Mouse (Mus musculus): ENCODE measurements around the gene Dst.

The Dst gene

GRCm38 (mm10) chr1:34220094-34220601, 312.1 kb downstream of the Dst start:
- DNase-seq (ENCODE audit: low read depth, low spot score) = no peak

GRCm38 (mm10) chr1:34223866-34224265, 315.8 kb downstream of the Dst start:
- DNase-seq (ENCODE audit: low read depth, low spot score) = no peak

- DNase-seq (ENCODE audit: low read depth, low spot score) = no peak
These were observed 319.7 kb downstream of the Dst start for GRCm38 (mm10) chr1:34227676-34228075.

GRCm38 (mm10) chr1:34231041-34231440, 323.0 kb downstream of the Dst start:
- no peak for DNase-seq (ENCODE audit: low read depth, low spot score)

GRCm38 (mm10) chr1:34236254-34236723, 328.3 kb downstream of the Dst start:
- peak; percentile 39 for DNase-seq (ENCODE audit: low read depth, low spot score)

GRCm38 (mm10) chr1:34237211-34237610, 329.2 kb downstream of the Dst start:
- DNase-seq (ENCODE audit: low read depth, low spot score) = no peak

- no peak for DNase-seq (ENCODE audit: low read depth, low spot score)
These were observed 329.7 kb downstream of the Dst start for GRCm38 (mm10) chr1:34237689-34238091.

- no peak for DNase-seq (ENCODE audit: low read depth, low spot score)
These were observed 330.2 kb downstream of the Dst start for GRCm38 (mm10) chr1:34238231-34238630.

GRCm38 (mm10) chr1:34244678-34245077, 336.7 kb downstream of the Dst start:
- DNase-seq (ENCODE audit: low read depth, low spot score) = no peak

- no peak for DNase-seq (ENCODE audit: low read depth, low spot score)
These were observed 338.1 kb downstream of the Dst start for GRCm38 (mm10) chr1:34245951-34246641.

GRCm38 (mm10) chr1:34246642-34246987, 338.6 kb downstream of the Dst start:
- no peak for DNase-seq (ENCODE audit: low read depth, low spot score)

- no peak for DNase-seq (ENCODE audit: low read depth, low spot score)
These were observed 343.1 kb downstream of the Dst start for GRCm38 (mm10) chr1:34251137-34251536.

GRCm38 (mm10) chr1:34252267-34252666, 344.2 kb downstream of the Dst start:
- DNase-seq (ENCODE audit: low read depth, low spot score) = no peak

GRCm38 (mm10) chr1:34253876-34254275, 345.9 kb downstream of the Dst start:
- DNase-seq (ENCODE audit: low read depth, low spot score) = no peak

- no peak for DNase-seq (ENCODE audit: low read depth, low spot score)
These were observed 351.9 kb downstream of the Dst start for GRCm38 (mm10) chr1:34259898-34260297.

- no peak for DNase-seq (ENCODE audit: low read depth, low spot score)
These were observed 353.0 kb downstream of the Dst start for GRCm38 (mm10) chr1:34261011-34261410.

GRCm38 (mm10) chr1:34268520-34268919, 360.5 kb downstream of the Dst start:
- no peak for DNase-seq (ENCODE audit: low read depth, low spot score)

GRCm38 (mm10) chr1:34269578-34269977, 361.6 kb downstream of the Dst start:
- DNase-seq (ENCODE audit: low read depth, low spot score) = no peak

- no peak for DNase-seq (ENCODE audit: low read depth, low spot score)
These were observed 365.9 kb downstream of the Dst start for GRCm38 (mm10) chr1:34273922-34274321.

- no peak for DNase-seq (ENCODE audit: low read depth, low spot score)
These were observed 367.8 kb downstream of the Dst start for GRCm38 (mm10) chr1:34275787-34276186.

- DNase-seq (ENCODE audit: low read depth, low spot score) = no peak
These were observed 368.7 kb downstream of the Dst start for GRCm38 (mm10) chr1:34276756-34277155.

GRCm38 (mm10) chr1:34277259-34277658, 369.2 kb downstream of the Dst start:
- DNase-seq (ENCODE audit: low read depth, low spot score) = no peak

GRCm38 (mm10) chr1:34283502-34283901, 375.5 kb downstream of the Dst start:
- DNase-seq (ENCODE audit: low read depth, low spot score) = no peak

GRCm38 (mm10) chr1:34284979-34285378, 377.0 kb downstream of the Dst start:
- DNase-seq (ENCODE audit: low read depth, low spot score) = no peak

Measured in WW6 (cell line).